Mouse (Mus musculus): ENCODE data around the gene Coa4.
A peak's percentile ranks its signal among the peaks of the same experiment; 100 is the strongest.

The Coa4 gene

GRCm38 (mm10) chr7:100536804-100537518, at the start of gene Coa4:
TSS of gene Coa4 (plus strand) at chr7:100537071.
- DNase-seq (ENCODE audit: low spot score) = peak; percentile 94

- DNase-seq (ENCODE audit: low spot score) = no peak
Measured at GRCm38 (mm10) chr7:100487301-100487700, 49.6 kb upstream of the Coa4 start.

GRCm38 (mm10) chr7:100488474-100489048, 48.3 kb upstream of the Coa4 start:
- DNase-seq (ENCODE audit: low spot score) = no peak

- DNase-seq (ENCODE audit: low spot score) = no peak
Measured at GRCm38 (mm10) chr7:100492391-100493116, 44.3 kb upstream of the Coa4 start.

GRCm38 (mm10) chr7:100493117-100493483, 43.8 kb upstream of the Coa4 start, which contains the start of gene Ucp2:
TSS of gene Ucp2 (plus strand) at chr7:100493337.
- DNase-seq (ENCODE audit: low spot score) = peak; percentile 75

GRCm38 (mm10) chr7:100493484-100494414, 43.1 kb upstream of the Coa4 start:
- peak; percentile 19 for DNase-seq (ENCODE audit: low spot score)

- no peak for DNase-seq (ENCODE audit: low spot score)
Measured at GRCm38 (mm10) chr7:100494415-100494831, 42.4 kb upstream of the Coa4 start.

- no peak for DNase-seq (ENCODE audit: low spot score)
Measured at GRCm38 (mm10) chr7:100495042-100495441, 41.8 kb upstream of the Coa4 start.

GRCm38 (mm10) chr7:100495581-100496251, 41.2 kb upstream of the Coa4 start:
- peak; percentile 50 for DNase-seq (ENCODE audit: low spot score)

GRCm38 (mm10) chr7:100496371-100496770, 40.5 kb upstream of the Coa4 start:
- DNase-seq (ENCODE audit: low spot score) = no peak

- DNase-seq (ENCODE audit: low spot score) = no peak
Measured at GRCm38 (mm10) chr7:100496791-100497190, 40.1 kb upstream of the Coa4 start.

- no peak for DNase-seq (ENCODE audit: low spot score)
Measured at GRCm38 (mm10) chr7:100497402-100497801, 39.5 kb upstream of the Coa4 start.

- no peak for DNase-seq (ENCODE audit: low spot score)
Measured at GRCm38 (mm10) chr7:100497982-100498381, 38.9 kb upstream of the Coa4 start.

GRCm38 (mm10) chr7:100499465-100499864, 37.4 kb upstream of the Coa4 start:
- DNase-seq (ENCODE audit: low spot score) = no peak

- DNase-seq (ENCODE audit: low spot score) = no peak
Measured at GRCm38 (mm10) chr7:100500276-100500977, 36.4 kb upstream of the Coa4 start.

- no peak for DNase-seq (ENCODE audit: low spot score)
Measured at GRCm38 (mm10) chr7:100501027-100501843, 35.6 kb upstream of the Coa4 start.

GRCm38 (mm10) chr7:100501844-100502373, 35.0 kb upstream of the Coa4 start:
- DNase-seq (ENCODE audit: low spot score) = no peak

- DNase-seq (ENCODE audit: low spot score) = no peak
Measured at GRCm38 (mm10) chr7:100502374-100502922, 34.4 kb upstream of the Coa4 start.

GRCm38 (mm10) chr7:100503076-100503475, 33.8 kb upstream of the Coa4 start:
- DNase-seq (ENCODE audit: low spot score) = no peak

Measured in retina, embryonic 14.5 days (tissue).